Mouse (Mus musculus) limb, embryonic 11.5 days (tissue): ENCODE measurements around the gene Olfr1338. TPM values are rescaled to one million over a fixed set of nuclear protein-coding genes. Genes with fewer than 3 reads are reported as not detected.
"Not testable (repeated sequence)": the region's sequence is repeated elsewhere in the genome, so short reads cannot be mapped to it uniquely, and the experiment has no call there.

ENCODE experiments used
- ATAC-seq: fragments of 200-750 bp; cut with Nextera tagmentation; 2 replicates; pipeline ENCODE4 v1.8.0; 2017; ENCODE audit warnings: low read depth; ENCODE audit not compliant: insufficient number of reproducible peaks, low FRiP score, low TSS enrichment
- DNase-seq: peaks from one replicate; pipeline ENCODE4 v3.0.0-alpha.2; 2015; ENCODE audit warnings: low spot score
- H3K27ac ChIP-seq: fragments of 300-500 bp; sonication (generic); replicated peaks from 2 replicates; pipeline ENCODE4 v1.5.1; 2014; ENCODE audit warnings: low read depth, mild to moderate bottlenecking, low read length
- H3K27me3 ChIP-seq: fragments of 300-500 bp; sonication (generic); 2 replicates; pipeline ENCODE4 v1.6.1; 2014; ENCODE audit warnings: mild to moderate bottlenecking, low read length, mixed read lengths; ENCODE audit not compliant: control insufficient read depth, insufficient read depth
- H3K36me3 ChIP-seq: fragments of 300-500 bp; sonication (generic); 2 replicates; pipeline ENCODE4 v1.6.1; 2014; ENCODE audit warnings: mild to moderate bottlenecking, low read length, moderate library complexity, mixed read lengths; ENCODE audit not compliant: control insufficient read depth, insufficient read depth
- H3K4me1 ChIP-seq: fragments of 300-500 bp; sonication (generic); 2 replicates; pipeline ENCODE4 v1.6.1; 2014; ENCODE audit warnings: low read length, mixed read lengths; ENCODE audit not compliant: control insufficient read depth, insufficient read depth
- H3K4me2 ChIP-seq: fragments of 300-500 bp; sonication (generic); 2 replicates; pipeline ENCODE4 v1.6.1; 2014; ENCODE audit warnings: low read depth, mild to moderate bottlenecking, moderate library complexity; ENCODE audit not compliant: severe bottlenecking
- H3K4me3 ChIP-seq: fragments of 300-500 bp; sonication (generic); 2 replicates; pipeline ENCODE4 v1.5.1; 2014; ENCODE audit warnings: low read depth, low read length
- H3K9ac ChIP-seq: fragments of 300-500 bp; sonication (generic); 2 replicates; pipeline ENCODE4 v1.6.1; 2014; ENCODE audit warnings: mild to moderate bottlenecking, low read length
- H3K9me3 ChIP-seq: fragments of 300-500 bp; sonication (generic); 2 replicates; pipeline ENCODE4 v1.6.1; 2016; ENCODE audit warnings: low read length; ENCODE audit not compliant: control insufficient read depth
- WGBS: fragments of 180-500 bp; shearing (Covaris S2); extraction: QIAGEN DNeasy Blood & Tissue Kit; methylation state at CpG from one replicate; pipeline ENCODE4 v1.1.7; 2014; 5-methylcytosine and 5-hydroxymethylcytosine counted together
- polyA plus RNA-seq: library from polyadenylated mRNA; unstranded; fragments of >200 nt; fragmentation: Nextera tagmentation; extraction: Ambion mirVana; gene quantifications from 2 replicates; pipeline ENCODE4 v1.2.1, GENCODE M21; 2014

Olfr1338 gene
- not detected in 2 replicates for polyA plus RNA-seq

GRCm38 (mm10) chr4:118758637-118759036 is at the start of gene Olfr1338:
Gene Olfr1338 (minus strand): TSS chr4:118758737.
- 74% methylated on average over 1 of the region's 1 CpGs for WGBS
- no peak within 1 kb of the TSS for H3K4me3 ChIP-seq
- no peak within 1 kb of the TSS for H3K4me2 ChIP-seq
- no peak within 1 kb of the TSS for H3K9ac ChIP-seq
- H3K27ac ChIP-seq, result no peak within 1 kb of the TSS
- no peaks in the 10 kb centered on the region for H3K36me3 ChIP-seq
- no peaks in the 10 kb centered on the region for H3K9me3 ChIP-seq
- DNase-seq (no peak), ATAC-seq (no peak)
- H3K27me3 ChIP-seq, result no peaks in the 10 kb centered on the region
- no peaks in the 10 kb centered on the region for H3K4me1 ChIP-seq

DNA sequence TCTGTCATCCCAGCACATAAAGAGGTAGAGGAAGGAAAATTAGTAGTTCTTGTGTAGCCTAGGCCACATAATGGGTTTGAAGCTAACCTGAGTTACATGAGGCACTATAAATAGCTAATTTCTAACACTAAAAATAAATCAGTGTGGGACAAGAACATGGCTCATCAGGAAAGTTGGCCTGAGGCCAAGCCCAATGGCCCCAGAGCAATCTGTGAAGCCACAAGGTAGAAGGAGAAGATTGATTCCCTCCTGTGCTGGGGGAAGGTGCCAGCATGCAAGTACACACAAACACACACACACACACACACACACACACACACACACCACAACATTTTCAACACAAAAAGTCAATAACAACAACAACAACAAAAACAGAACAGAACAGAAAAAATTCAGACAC is 34.3 kb upstream of the Olfr1338 start:
- not testable (repeated sequence) for H3K4me3 ChIP-seq, DNase-seq, H3K9ac ChIP-seq, ATAC-seq, H3K27ac ChIP-seq, H3K4me1 ChIP-seq, H3K4me2 ChIP-seq, H3K27me3 ChIP-seq, H3K9me3 ChIP-seq, H3K36me3 ChIP-seq

DNA sequence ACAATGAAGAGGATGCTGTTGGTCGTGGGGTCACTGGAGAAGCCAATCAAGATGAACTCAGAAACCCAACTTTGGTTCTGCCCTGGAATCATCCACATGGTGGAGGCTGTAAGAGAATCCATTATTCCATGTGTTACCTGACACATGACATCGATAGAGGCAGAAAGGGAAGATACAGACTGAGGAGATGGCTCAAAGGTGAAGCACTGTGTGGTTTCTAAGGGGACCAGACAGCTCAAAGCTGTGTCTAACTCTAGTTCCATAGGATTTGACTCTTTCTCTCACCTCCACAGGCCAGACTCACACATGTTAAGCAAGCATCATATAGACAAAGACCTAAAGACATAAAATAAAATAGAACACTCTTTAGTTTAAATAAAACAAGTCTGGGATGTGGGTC is 23.9 kb upstream of the Olfr1338 start, which contains the start of gene Olfr1337:
Gene Olfr1337 (minus strand): TSS at position 101 of the 400 bp plus-strand sequence.
- H3K27ac ChIP-seq, result no peak within 1 kb of the TSS
- no peak for DNase-seq
- no peak within 1 kb of the TSS for H3K9ac ChIP-seq
- H3K4me3 ChIP-seq, result no peak within 1 kb of the TSS
- WGBS, result 77% methylated on average over 2 of the region's 2 CpGs
- no peak for ATAC-seq
- H3K27me3 ChIP-seq, result no peaks in the 10 kb centered on the region
- no peaks in the 10 kb centered on the region for H3K9me3 ChIP-seq
- no peaks in the 10 kb centered on the region for H3K4me1 ChIP-seq
- no peak within 1 kb of the TSS for H3K4me2 ChIP-seq
- no peaks in the 10 kb centered on the region for H3K36me3 ChIP-seq

GRCm38 (mm10) chr4:118741881-118742280 is 16.7 kb downstream of the Olfr1338 start:
- Histone ChIP-seq H3K9me3 (no peaks in the 10 kb centered on the region), H3K4me1 (no peaks in the 10 kb centered on the region), H3K27ac (no peak overlapping the region), H3K4me3 (no peak overlapping the region), H3K4me2 (no peak overlapping the region), H3K27me3 (peaks cover 14% of the 10 kb centered on the region), H3K36me3 (no peaks in the 10 kb centered on the region), H3K9ac (no peak overlapping the region)
- 12% methylated on average over 16 of the region's 16 CpGs for WGBS
- DNase-seq, result peak; percentile 21
- no peak for ATAC-seq

DNA sequence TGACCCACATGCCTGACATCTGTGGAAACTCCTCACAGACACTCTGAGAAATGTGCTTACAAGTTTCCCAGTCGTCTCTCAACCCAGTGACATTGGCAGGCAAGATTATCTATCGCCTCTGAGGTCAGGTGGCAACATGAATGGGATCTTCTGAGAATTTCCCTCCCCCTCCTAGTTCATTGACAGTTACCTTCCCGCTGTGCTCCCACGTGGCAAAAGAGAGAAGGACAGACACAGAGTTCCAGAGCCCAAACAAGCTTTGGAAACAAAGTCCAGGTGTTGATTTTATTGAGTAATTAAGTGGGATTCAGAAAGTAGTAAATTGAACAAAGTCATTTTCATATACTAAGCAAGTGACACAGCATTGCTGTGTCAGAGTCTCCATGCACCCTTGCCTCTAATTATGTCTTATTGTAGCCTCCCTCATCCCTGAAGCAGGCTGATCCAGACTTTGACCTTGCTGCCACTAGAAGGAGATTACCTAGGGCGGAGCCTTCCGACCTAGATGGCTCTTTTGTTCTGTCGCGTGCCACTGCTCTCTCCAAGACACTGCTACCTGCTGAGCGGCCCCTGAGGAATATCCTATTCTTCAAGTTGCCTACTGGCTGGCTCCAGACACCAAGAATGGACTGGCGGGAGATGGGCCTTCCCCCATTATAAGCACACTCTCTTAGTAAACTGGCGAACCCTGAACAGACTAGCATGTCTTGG is 17.4 kb downstream of the Olfr1338 start:
- no peaks in the 10 kb centered on the region for H3K4me1 ChIP-seq
- no peak overlapping the region for H3K4me3 ChIP-seq
- no peak for ATAC-seq
- peaks cover 14% of the 10 kb centered on the region for H3K27me3 ChIP-seq
- H3K9me3 ChIP-seq, result no peaks in the 10 kb centered on the region
- 9% methylated on average over 11 of the region's 11 CpGs for WGBS
- H3K9ac ChIP-seq, result no peak overlapping the region
- H3K4me2 ChIP-seq, result no peak overlapping the region
- no peaks in the 10 kb centered on the region for H3K36me3 ChIP-seq
- no peak for DNase-seq
- no peak overlapping the region for H3K27ac ChIP-seq

- DNase-seq (no peak), ATAC-seq (no peak)
- no peak overlapping the region for H3K4me2 ChIP-seq
- H3K36me3 ChIP-seq, result no peaks in the 10 kb centered on the region
- H3K9me3 ChIP-seq, result no peaks in the 10 kb centered on the region
- peaks cover 14% of the 10 kb centered on the region for H3K27me3 ChIP-seq
- 58% methylated on average over 3 of the region's 3 CpGs for WGBS
- H3K4me1 ChIP-seq, result no peaks in the 10 kb centered on the region
- H3K27ac ChIP-seq, result no peak overlapping the region
- H3K9ac ChIP-seq, result no peak overlapping the region
- H3K4me3 ChIP-seq, result no peak overlapping the region
Measured at GRCm38 (mm10) chr4:118739574-118739973, 19.0 kb downstream of the Olfr1338 start.

- DNase-seq, result no peak
- no peaks in the 10 kb centered on the region for H3K4me1 ChIP-seq
- no peaks in the 10 kb centered on the region for H3K36me3 ChIP-seq
- no peak within 1 kb of the TSS for H3K27ac ChIP-seq
- H3K27me3 ChIP-seq, result no peaks in the 10 kb centered on the region
- no peak within 1 kb of the TSS for H3K4me3 ChIP-seq
- 94% methylated on average over 1 of the region's 1 CpGs for WGBS
- no peak for ATAC-seq
- H3K9ac ChIP-seq, result no peak within 1 kb of the TSS
- no peak within 1 kb of the TSS for H3K4me2 ChIP-seq
- H3K9me3 ChIP-seq, result no peaks in the 10 kb centered on the region
Measured at GRCm38 (mm10) chr4:118731875-118732274, 26.7 kb downstream of the Olfr1338 start, which contains the start of gene Olfr1339. Gene Olfr1339 (plus strand): TSS chr4:118732175.

GRCm38 (mm10) chr4:118721742-118722483 is 36.6 kb downstream of the Olfr1338 start:
- Histone ChIP-seq H3K36me3 (no peaks in the 10 kb centered on the region), H3K27ac (no peak overlapping the region), H3K9ac (no peak overlapping the region), H3K4me1 (no peaks in the 10 kb centered on the region), H3K4me3 (no peak overlapping the region), H3K27me3 (no peaks in the 10 kb centered on the region), H3K9me3 (no peaks in the 10 kb centered on the region), H3K4me2 (no peak overlapping the region)
- DNase-seq, result peak; percentile 69
- no peak for ATAC-seq
- 51% methylated on average over 10 of the region's 10 CpGs for WGBS
